Mouse (Mus musculus) adrenal gland, postnatal 10 days (tissue): ENCODE results near the gene Slc6a16. TPM values are rescaled to one million over a fixed set of nuclear protein-coding genes. Genes with fewer than 3 reads are reported as not detected.
A peak's percentile ranks its signal among the peaks of the same experiment; 100 is the strongest.

Source experiments
- DNase-seq: peaks from one replicate; pipeline ENCODE4 v3.0.0; 2021; ENCODE audit warnings: mixed read lengths
- total RNA-seq, 2 experiments: library from RNA; stranded (reverse); gene quantifications; 2 replicates each; pipeline ENCODE4 v1.2.3; 2021

Gene Slc6a16
- total RNA-seq, 2 experiments from 2014 or later, result 0.12 TPM; not detected in 1

GRCm38 (mm10) chr7:45216442-45217183 lies 24.3 kb upstream of the Slc6a16 start:
- peak; percentile 78 for DNase-seq

- no peak for DNase-seq
These were observed 19.2 kb upstream of the Slc6a16 start for GRCm38 (mm10) chr7:45221680-45222079.

- no peak for DNase-seq
These were observed 16.1 kb upstream of the Slc6a16 start for GRCm38 (mm10) chr7:45224826-45225225.

GRCm38 (mm10) chr7:45226421-45226820 lies 14.5 kb upstream of the Slc6a16 start:
- no peak for DNase-seq

GRCm38 (mm10) chr7:45228548-45228947 lies 12.3 kb upstream of the Slc6a16 start:
- DNase-seq, result no peak

- no peak for DNase-seq
These were observed 11.8 kb upstream of the Slc6a16 start for GRCm38 (mm10) chr7:45229046-45229445.

GRCm38 (mm10) chr7:45229459-45230203 lies 11.3 kb upstream of the Slc6a16 start:
- DNase-seq, result no peak

- DNase-seq, result no peak
These were observed 9.7 kb upstream of the Slc6a16 start for GRCm38 (mm10) chr7:45231192-45231591.

- DNase-seq, result no peak
These were observed 8.9 kb upstream of the Slc6a16 start for GRCm38 (mm10) chr7:45231941-45232340.

- no peak for DNase-seq
These were observed 8.0 kb upstream of the Slc6a16 start for GRCm38 (mm10) chr7:45232716-45233465.

GRCm38 (mm10) chr7:45233580-45234332 lies 7.1 kb upstream of the Slc6a16 start:
- DNase-seq, result peak; percentile 22

GRCm38 (mm10) chr7:45234333-45234841 lies 6.5 kb upstream of the Slc6a16 start:
- no peak for DNase-seq

- peak; percentile 43 for DNase-seq
These were observed 5.8 kb upstream of the Slc6a16 start for GRCm38 (mm10) chr7:45234922-45235571.

GRCm38 (mm10) chr7:45235656-45236180 lies 5.2 kb upstream of the Slc6a16 start:
- DNase-seq, result peak; percentile 29

- no peak for DNase-seq
These were observed 2.9 kb upstream of the Slc6a16 start for GRCm38 (mm10) chr7:45237747-45238699.

- no peak for DNase-seq
These were observed 2.0 kb upstream of the Slc6a16 start, which contains the start of gene Cd37 for GRCm38 (mm10) chr7:45238723-45239496. Gene Cd37 (minus strand): TSS chr7:45239115.

GRCm38 (mm10) chr7:45240109-45240508 lies 776 bp upstream of the Slc6a16 start:
- no peak for DNase-seq

- no peak for DNase-seq
These were observed 484 bp downstream of the Slc6a16 start for GRCm38 (mm10) chr7:45241389-45241749.

GRCm38 (mm10) chr7:45247666-45248065 lies 6.8 kb downstream of the Slc6a16 start:
- DNase-seq, result no peak
